Mouse (Mus musculus) gastrocnemius, postnatal 14 days (tissue): Measurements from ENCODE around the gene D6Ertd527e. TPM values are rescaled to one million over a fixed set of nuclear protein-coding genes. Genes with fewer than 3 reads are reported as not detected.

Experiments used
- DNase-seq: peaks from one replicate; pipeline ENCODE4 v3.0.0; 2021; ENCODE audit warnings: mixed read lengths
- intact Hi-C: fragments of 180-260 bp; cut with DNase I; formaldehyde crosslinking; loops from one replicate; pipeline ENCODE4 v1.15.1; 2025; ENCODE audit warnings: low total_unique reads
- total RNA-seq, 2 experiments: library from RNA; stranded (reverse); gene quantifications; 2 replicates each; pipeline ENCODE4 v1.2.3; 2021

The D6Ertd527e gene
- total RNA-seq, 2 experiments from 2014 or later = not detected

GRCm38 (mm10) chr6:87139796-87140553, 35.4 kb downstream of the D6Ertd527e start:
- intact Hi-C loops = no loop called here
- DNase-seq = peak; percentile 23

- intact Hi-C loops = no loop called here
- no peak for DNase-seq
Observed at GRCm38 (mm10) chr6:87142239-87142638, 37.7 kb downstream of the D6Ertd527e start.

GRCm38 (mm10) chr6:87143594-87143993, 39.0 kb downstream of the D6Ertd527e start:
- DNase-seq = no peak
- intact Hi-C loops = no loop called here

DNA sequence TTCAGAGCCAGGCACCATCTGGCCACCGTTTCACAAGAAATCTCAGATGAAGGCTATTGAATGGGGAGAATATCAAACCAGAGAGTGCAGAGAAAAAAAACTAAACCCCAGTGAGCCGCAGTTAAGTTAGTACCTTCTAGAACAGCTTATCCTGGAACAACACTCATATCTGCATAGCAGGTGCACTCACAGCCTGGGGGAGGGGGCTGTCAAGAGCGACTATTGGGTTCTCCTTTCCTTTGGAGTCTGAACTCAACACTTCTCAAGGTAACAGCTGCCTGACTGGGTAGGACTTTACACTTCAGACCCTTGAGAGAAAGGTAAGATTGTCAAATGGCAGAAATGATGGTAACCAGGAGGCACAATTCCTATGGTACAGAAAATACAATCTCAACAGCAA, 43.4 kb downstream of the D6Ertd527e start:
- no peak for DNase-seq
- intact Hi-C loops = no loop called here

DNA sequence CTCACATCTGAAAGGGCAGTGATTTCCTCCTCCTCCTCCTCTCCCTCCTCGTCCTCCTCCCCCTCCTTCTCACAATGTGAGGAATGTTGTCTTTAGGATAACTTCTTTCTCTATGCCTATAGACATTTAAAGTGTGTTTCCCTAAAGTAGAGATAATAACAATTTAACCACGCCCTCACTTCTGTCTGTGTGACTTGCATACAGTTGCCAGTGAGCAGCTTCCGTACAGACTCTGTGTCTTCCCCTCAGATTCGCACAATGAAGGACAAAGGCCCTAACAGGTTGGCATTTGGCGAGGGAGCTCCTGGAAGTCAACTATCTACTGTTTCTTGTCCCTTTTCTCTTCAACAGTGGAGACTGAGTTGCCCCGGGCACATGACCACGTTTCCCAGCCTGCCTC, 45.9 kb downstream of the D6Ertd527e start:
- intact Hi-C loops = no loop called here
- DNase-seq = no peak

- intact Hi-C loops = no loop called here
- no peak for DNase-seq
Observed at GRCm38 (mm10) chr6:87151427-87151826, 46.9 kb downstream of the D6Ertd527e start.

GRCm38 (mm10) chr6:87152461-87153230, 48.1 kb downstream of the D6Ertd527e start:
- DNase-seq = peak; percentile 63
- intact Hi-C loops = no loop called here

DNA sequence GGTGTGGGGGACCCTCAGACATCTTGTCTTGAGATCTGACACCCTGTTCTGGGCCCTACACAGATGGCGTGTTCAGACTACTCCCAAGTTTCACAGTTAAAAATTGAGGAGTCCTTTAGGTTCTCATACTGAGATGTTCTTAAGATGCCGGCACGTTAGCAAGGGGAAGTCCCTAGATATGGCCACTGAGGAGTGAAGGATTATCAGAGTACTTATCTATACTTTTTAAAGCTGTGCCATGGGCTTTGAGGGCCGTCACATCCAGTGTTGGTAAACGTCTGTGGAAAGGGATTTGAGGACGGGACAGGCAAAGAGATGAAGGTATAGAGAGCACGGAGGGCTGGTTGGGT, 48.7 kb downstream of the D6Ertd527e start:
- intact Hi-C loops = no loop called here
- no peak for DNase-seq

- DNase-seq = no peak
- intact Hi-C loops = no loop called here
Observed at GRCm38 (mm10) chr6:87153836-87154235, 49.3 kb downstream of the D6Ertd527e start.

- DNase-seq = no peak
- intact Hi-C loops = no loop called here
Observed at GRCm38 (mm10) chr6:87158062-87158623, 53.6 kb downstream of the D6Ertd527e start.

DNA sequence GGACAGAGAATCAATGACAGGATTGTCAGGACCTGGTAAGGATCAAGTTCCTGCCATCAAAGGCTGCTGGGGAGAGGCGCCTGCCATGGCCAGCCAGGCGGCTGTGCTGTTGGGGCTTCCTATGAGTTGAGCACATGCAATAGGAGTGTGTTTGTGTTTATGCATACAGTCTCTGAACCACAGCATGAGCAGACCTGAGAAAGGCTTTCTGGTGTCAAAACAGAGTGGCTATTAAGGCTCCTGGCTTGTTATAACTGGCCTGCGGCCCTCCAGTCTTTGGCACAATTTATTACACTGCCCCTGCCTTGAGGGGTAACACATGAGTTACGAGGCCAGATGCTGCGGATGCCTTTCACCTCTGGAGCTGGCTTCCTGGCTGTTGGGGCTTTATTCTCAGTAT, 55.6 kb downstream of the D6Ertd527e start:
- intact Hi-C loops = no loop called here
- no peak for DNase-seq

DNA sequence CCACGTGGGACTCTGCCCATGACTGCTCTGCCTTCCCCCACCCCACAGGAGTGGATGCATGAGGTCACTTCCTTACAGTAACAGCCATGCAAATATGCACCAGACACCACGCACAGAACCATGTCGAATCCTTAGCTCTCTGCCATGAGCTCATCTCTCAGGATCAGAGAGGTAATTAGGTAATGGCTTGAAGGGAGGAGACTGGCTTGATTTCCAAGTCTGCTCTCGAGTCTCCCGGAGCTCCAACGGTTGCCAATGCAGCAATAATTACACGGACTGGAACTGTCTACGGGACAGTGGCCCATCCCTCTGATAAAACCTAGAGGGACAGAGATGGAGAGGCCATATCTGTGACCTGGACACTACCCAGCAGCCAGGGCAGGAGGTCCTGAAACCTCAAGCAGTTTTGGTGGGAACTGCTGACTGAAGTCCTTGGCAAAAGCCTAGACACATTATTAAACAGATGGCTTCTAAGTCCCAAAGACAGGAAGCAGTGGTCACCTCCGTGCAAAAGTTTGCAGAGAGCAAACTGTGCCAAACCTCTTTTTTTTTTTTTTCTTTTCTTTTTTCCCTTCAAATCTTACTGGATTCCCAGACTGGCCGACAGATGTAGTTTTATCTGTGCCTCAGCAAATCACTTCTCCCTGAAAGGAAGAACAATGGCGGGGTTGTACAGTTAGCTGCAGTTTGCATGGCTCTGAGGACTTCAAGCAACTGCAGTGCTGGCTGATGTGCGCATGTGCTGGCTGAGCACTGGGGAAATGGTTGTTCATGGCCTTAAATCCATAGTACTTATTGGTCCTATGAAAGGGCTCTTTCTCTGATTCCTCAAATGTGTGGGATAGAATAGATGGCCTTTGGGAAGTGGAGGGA, 57.1 kb downstream of the D6Ertd527e start:
- peak; percentile 42 for DNase-seq

More for the DNA sequence above, 57.1 kb downstream of the D6Ertd527e start:
- intact Hi-C loops = no loop called here

Other genes starting within 250 kb of the D6Ertd527e start
- gene Nfu1, start 95.5 kb upstream of the D6Ertd527e start, total RNA-seq = 10 to 100 TPM; 59.8 to 63.5 TPM
- gene Gfpt1, start 61.9 kb upstream of the D6Ertd527e start, total RNA-seq = 10 to 100 TPM; 29.3 to 32.6 TPM
- 10 to 100 TPM; 26.6 to 37.9 TPM for gene Antxr1, start 231.1 kb downstream of the D6Ertd527e start, total RNA-seq
- not detected for gene Gkn1, start 246.2 kb downstream of the D6Ertd527e start, total RNA-seq